Mouse (Mus musculus) stomach, embryonic 15.5 days (tissue): ENCODE data around the gene Smg1. TPM values are rescaled to one million over a fixed set of nuclear protein-coding genes. Genes with fewer than 3 reads are reported as not detected.

ENCODE experiments used
- ATAC-seq: fragments of 200-750 bp; cut with Nextera tagmentation; 2 replicates; pipeline ENCODE4 v1.8.0; 2017; ENCODE audit warnings: low read depth, moderate number of reproducible peaks, moderate TSS enrichment; ENCODE audit not compliant: insufficient read depth, low FRiP score
- H3K27ac ChIP-seq: fragments of 300-500 bp; sonication (generic); 2 replicates; pipeline ENCODE4 v1.5.1; 2015; ENCODE audit warnings: mild to moderate bottlenecking, inconsistent platforms
- H3K27me3 ChIP-seq: fragments of 300-500 bp; sonication (generic); replicated peaks from 2 replicates; pipeline ENCODE4 v1.6.1; 2015; ENCODE audit warnings: inconsistent platforms
- H3K36me3 ChIP-seq: fragments of 300-500 bp; sonication (generic); 2 replicates; pipeline ENCODE4 v1.6.1; 2015; ENCODE audit warnings: inconsistent platforms
- H3K4me1 ChIP-seq: fragments of 300-500 bp; sonication (generic); 2 replicates; pipeline ENCODE4 v1.6.1; 2015; ENCODE audit warnings: inconsistent platforms
- H3K4me2 ChIP-seq: fragments of 300-500 bp; sonication (generic); 2 replicates; pipeline ENCODE4 v1.6.1; 2015; ENCODE audit warnings: mild to moderate bottlenecking, inconsistent platforms
- H3K4me3 ChIP-seq: fragments of 300-500 bp; sonication (generic); replicated peaks from 2 replicates; pipeline ENCODE4 v1.5.1; 2015; ENCODE audit warnings: inconsistent platforms
- H3K9ac ChIP-seq: fragments of 300-500 bp; sonication (generic); 2 replicates; pipeline ENCODE4 v1.6.1; 2015; ENCODE audit warnings: inconsistent platforms
- H3K9me3 ChIP-seq: fragments of 300-500 bp; sonication (generic); 2 replicates; pipeline ENCODE4 v1.6.1; 2016; ENCODE audit warnings: inconsistent platforms
- WGBS: fragments of 180-500 bp; shearing (Covaris S2); methylation state at CpG from one replicate; pipeline ENCODE4 v1.1.7; 2015; 5-methylcytosine and 5-hydroxymethylcytosine counted together
- polyA plus RNA-seq: library from polyadenylated mRNA; unstranded; fragments of >200 nt; fragmentation: Nextera tagmentation; extraction: Ambion mirVana; gene quantifications from 2 replicates; pipeline ENCODE4 v1.2.1, GENCODE M21; 2015

Gene Smg1
- polyA plus RNA-seq, result 22.0 and 23.1 TPM in 2 replicates

- peak; percentile 96 for ATAC-seq
- no peaks in the 10 kb centered on the region for H3K36me3 ChIP-seq
- H3K27ac ChIP-seq, result peak within 1 kb of the TSS; percentile 93
- WGBS, result 2% methylated on average over 74 of the region's 79 CpGs
- peak within 1 kb of the TSS; percentile 60 for H3K4me2 ChIP-seq
- no peaks in the 10 kb centered on the region for H3K9me3 ChIP-seq
- peak within 1 kb of the TSS; percentile 92 for H3K4me3 ChIP-seq
- H3K9ac ChIP-seq, result peak within 1 kb of the TSS; percentile 92
- H3K27me3 ChIP-seq, result no peaks in the 10 kb centered on the region
- H3K4me1 ChIP-seq, result 0 out of 2 replicates have a peak, but pooled peaks cover 3% of the 10 kb centered on the region
Observed at GRCm38 (mm10) chr7:118243453-118244385, at the start of gene Smg1. Gene Smg1, minus strand, starts transcription at chr7:118243670.

GRCm38 (mm10) chr7:118283186-118283585 is 39.7 kb upstream of the Smg1 start:
- WGBS, result 73% methylated on average over 2 of the region's 2 CpGs
- no peak overlapping the region for H3K4me2 ChIP-seq
- ATAC-seq, result no peak

GRCm38 (mm10) chr7:118282543-118282942 is 39.1 kb upstream of the Smg1 start:
- H3K27ac ChIP-seq, result no peak overlapping the region
- ATAC-seq, result no peak

More at GRCm38 (mm10) chr7:118283186-118283585, 39.7 kb upstream of the Smg1 start:
- no peaks in the 10 kb centered on the region for H3K9me3 ChIP-seq
- no peaks in the 10 kb centered on the region for H3K4me1 ChIP-seq
- no peak overlapping the region for H3K9ac ChIP-seq
- no peak overlapping the region for H3K27ac ChIP-seq
- no peaks in the 10 kb centered on the region for H3K27me3 ChIP-seq
- H3K4me3 ChIP-seq, result no peak overlapping the region
- H3K36me3 ChIP-seq, result no peaks in the 10 kb centered on the region

GRCm38 (mm10) chr7:118279521-118279920 is 36.1 kb upstream of the Smg1 start:
- Histone ChIP-seq H3K27me3 (no peaks in the 10 kb centered on the region), H3K27ac (no peak overlapping the region), H3K9ac (no peak overlapping the region), H3K4me2 (no peak overlapping the region), H3K4me1 (no peaks in the 10 kb centered on the region), H3K9me3 (no peaks in the 10 kb centered on the region), H3K36me3 (no peaks in the 10 kb centered on the region), H3K4me3 (no peak overlapping the region)
- 65% methylated on average over 3 of the region's 3 CpGs for WGBS
- ATAC-seq, result no peak

More at GRCm38 (mm10) chr7:118282543-118282942, 39.1 kb upstream of the Smg1 start:
- H3K9ac ChIP-seq, result no peak overlapping the region
- H3K4me3 ChIP-seq, result no peak overlapping the region
- no peaks in the 10 kb centered on the region for H3K9me3 ChIP-seq
- H3K27me3 ChIP-seq, result no peaks in the 10 kb centered on the region
- no peaks in the 10 kb centered on the region for H3K4me1 ChIP-seq
- no peaks in the 10 kb centered on the region for H3K36me3 ChIP-seq
- WGBS, result 51% methylated on average over 9 of the region's 9 CpGs
- no peak overlapping the region for H3K4me2 ChIP-seq

DNA sequence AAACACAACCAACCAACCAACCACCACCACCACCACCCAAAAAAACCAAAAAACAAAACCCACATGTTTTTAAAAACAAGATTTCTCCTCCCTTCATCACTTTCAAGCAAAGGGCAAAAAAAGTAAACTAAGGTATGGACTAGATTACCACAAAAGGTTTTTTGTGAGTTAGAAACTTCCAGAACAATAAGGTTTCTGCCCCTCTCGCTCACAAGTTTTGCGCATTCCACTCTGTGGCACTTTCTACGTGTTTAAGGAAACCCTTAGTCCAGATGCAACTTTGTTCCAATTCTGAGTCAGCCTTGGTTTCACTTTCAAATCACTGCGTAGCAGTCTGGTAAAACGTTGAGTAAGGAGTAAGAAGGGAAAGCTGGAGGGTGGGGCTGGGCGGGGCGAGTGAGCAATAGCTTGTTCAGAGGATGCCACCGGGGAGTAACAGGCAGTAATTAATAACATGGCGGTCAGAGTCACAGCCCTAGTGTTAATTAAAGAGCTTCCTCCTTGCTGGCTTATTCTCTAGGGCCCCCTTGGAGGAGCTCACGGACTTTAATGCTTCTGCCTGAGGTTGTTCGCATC is 34.0 kb upstream of the Smg1 start:
- H3K27me3 ChIP-seq, result no peaks in the 10 kb centered on the region
- no peak overlapping the region for H3K27ac ChIP-seq
- 50% methylated on average over 11 of the region's 11 CpGs for WGBS
- H3K9ac ChIP-seq, result no peak overlapping the region
- H3K9me3 ChIP-seq, result no peaks in the 10 kb centered on the region
- no peak overlapping the region for H3K4me3 ChIP-seq
- H3K36me3 ChIP-seq, result no peaks in the 10 kb centered on the region
- no peaks in the 10 kb centered on the region for H3K4me1 ChIP-seq
- ATAC-seq, result peak; percentile 56; the same call in 1 of the 2 replicates
- peak overlapping the region; percentile 19; the same call in 1 of the 2 replicates for H3K4me2 ChIP-seq

DNA sequence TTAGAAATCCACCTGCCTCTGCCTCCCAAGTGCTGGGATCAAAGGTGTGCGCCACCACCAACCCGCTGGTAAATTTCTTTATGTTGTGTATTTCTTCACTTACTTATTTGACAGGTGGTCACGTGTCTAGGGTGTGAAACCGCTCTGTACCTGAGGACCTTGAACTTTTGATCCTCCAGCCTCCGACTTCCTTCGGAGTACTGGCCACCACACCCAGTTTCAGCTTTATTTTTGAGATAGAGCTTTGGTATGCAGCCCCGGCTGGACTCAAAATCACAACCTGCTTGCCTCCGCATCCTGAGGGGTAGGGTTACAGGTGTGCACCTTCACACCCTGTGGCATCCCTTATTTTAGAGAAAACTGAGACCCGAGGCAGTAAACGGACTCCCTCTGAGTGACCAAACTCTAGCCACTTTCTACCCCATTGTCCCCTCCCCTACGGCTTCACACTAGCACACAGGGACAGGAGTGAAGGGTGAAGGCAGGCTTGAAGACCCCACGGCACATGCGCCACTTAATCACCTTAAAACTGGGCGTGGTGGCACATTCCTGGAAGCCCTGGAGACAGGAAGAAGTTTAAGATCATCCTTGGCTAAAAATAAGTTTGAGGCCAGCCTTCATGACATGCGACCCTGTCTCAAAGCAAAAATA is 33.3 kb upstream of the Smg1 start:
- no peak overlapping the region for H3K4me3 ChIP-seq
- ATAC-seq, result peak; percentile 35; the same call in 1 of the 2 replicates
- no peaks in the 10 kb centered on the region for H3K4me1 ChIP-seq
- 75% methylated on average over 15 of the region's 15 CpGs for WGBS
- no peaks in the 10 kb centered on the region for H3K9me3 ChIP-seq
- 0 out of 2 replicates have a peak overlapping the region, but pooled peaks have one; percentile 11 for H3K4me2 ChIP-seq
- no peaks in the 10 kb centered on the region for H3K36me3 ChIP-seq
- H3K27ac ChIP-seq, result no peak overlapping the region
- no peak overlapping the region for H3K9ac ChIP-seq
- no peaks in the 10 kb centered on the region for H3K27me3 ChIP-seq

GRCm38 (mm10) chr7:118275265-118275664 is 31.8 kb upstream of the Smg1 start:
- 70% methylated on average over 6 of the region's 6 CpGs for WGBS
- H3K27ac ChIP-seq, result no peak overlapping the region
- H3K4me3 ChIP-seq, result no peak overlapping the region
- no peak overlapping the region for H3K9ac ChIP-seq
- H3K4me1 ChIP-seq, result no peaks in the 10 kb centered on the region
- H3K36me3 ChIP-seq, result no peaks in the 10 kb centered on the region
- ATAC-seq, result no peak
- H3K4me2 ChIP-seq, result no peak overlapping the region
- H3K9me3 ChIP-seq, result no peaks in the 10 kb centered on the region
- H3K27me3 ChIP-seq, result no peaks in the 10 kb centered on the region

- no peaks in the 10 kb centered on the region for H3K4me1 ChIP-seq
- 90% methylated on average over 5 of the region's 5 CpGs for whole genome bisulfite sequencing
- no peak overlapping the region for H3K9ac ChIP-seq
- no peak overlapping the region for H3K4me3 ChIP-seq
- ATAC-seq, result no peak
- no peaks in the 10 kb centered on the region for H3K36me3 ChIP-seq
- H3K27me3 ChIP-seq, result no peaks in the 10 kb centered on the region
- no peak overlapping the region for H3K27ac ChIP-seq
- H3K4me2 ChIP-seq, result no peak overlapping the region
- no peaks in the 10 kb centered on the region for H3K9me3 ChIP-seq
Observed at GRCm38 (mm10) chr7:118274851-118275250, 31.4 kb upstream of the Smg1 start.

GRCm38 (mm10) chr7:118274169-118274568 is 30.7 kb upstream of the Smg1 start:
- Histone ChIP-seq H3K4me2 (no peak overlapping the region), H3K4me1 (no peaks in the 10 kb centered on the region), H3K27ac (no peak overlapping the region), H3K27me3 (no peaks in the 10 kb centered on the region), H3K9me3 (no peaks in the 10 kb centered on the region), H3K9ac (no peak overlapping the region), H3K36me3 (no peaks in the 10 kb centered on the region), H3K4me3 (no peak overlapping the region)
- WGBS, result 81% methylated on average over 7 of the region's 7 CpGs
- no peak for ATAC-seq

- ATAC-seq, result no peak
- Histone ChIP-seq H3K4me3 (no peak overlapping the region), H3K27me3 (no peaks in the 10 kb centered on the region), H3K36me3 (no peaks in the 10 kb centered on the region), H3K27ac (no peak overlapping the region), H3K4me1 (no peaks in the 10 kb centered on the region), H3K9ac (no peak overlapping the region), H3K4me2 (no peak overlapping the region), H3K9me3 (no peaks in the 10 kb centered on the region)
- 84% methylated on average over 6 of the region's 6 CpGs for WGBS
Observed at GRCm38 (mm10) chr7:118266099-118266498, 22.6 kb upstream of the Smg1 start.

- WGBS, result 73% methylated on average over 1 of the region's 1 CpGs
- Histone ChIP-seq H3K27me3 (no peaks in the 10 kb centered on the region), H3K4me2 (no peak overlapping the region), H3K4me3 (no peak overlapping the region), H3K4me1 (no peaks in the 10 kb centered on the region), H3K9me3 (no peaks in the 10 kb centered on the region), H3K9ac (no peak overlapping the region), H3K36me3 (no peaks in the 10 kb centered on the region), H3K27ac (no peak overlapping the region)
- no peak for ATAC-seq
Observed at GRCm38 (mm10) chr7:118263606-118264005, 20.1 kb upstream of the Smg1 start.

GRCm38 (mm10) chr7:118262409-118262808 is 18.9 kb upstream of the Smg1 start:
- 61% methylated on average over 5 of the region's 5 CpGs for whole genome bisulfite sequencing
- Histone ChIP-seq H3K4me1 (no peaks in the 10 kb centered on the region), H3K4me3 (no peak overlapping the region), H3K27me3 (no peaks in the 10 kb centered on the region), H3K36me3 (no peaks in the 10 kb centered on the region), H3K9me3 (no peaks in the 10 kb centered on the region), H3K4me2 (no peak overlapping the region), H3K27ac (no peak overlapping the region), H3K9ac (no peak overlapping the region)
- ATAC-seq, result no peak
